Mouse (Mus musculus) liver, embryonic 13.5 days (tissue): ENCODE measurements around the gene Cars. TPM values are rescaled to one million over a fixed set of nuclear protein-coding genes. Genes with fewer than 3 reads are reported as not detected.

ENCODE experiments used
- ATAC-seq: fragments of 200-750 bp; cut with Nextera tagmentation; 2 replicates; pipeline ENCODE4 v1.8.0; 2017; ENCODE audit warnings: low read depth, mild to moderate bottlenecking, moderate number of reproducible peaks, moderate library complexity
- DNase-seq: peaks from one replicate; pipeline ENCODE4 v3.0.0; 2022
- H3K27ac ChIP-seq: fragments of 300-500 bp; sonication (generic); 2 replicates; pipeline ENCODE4 v1.5.1; 2015; ENCODE audit warnings: moderate library complexity, mild to moderate bottlenecking, inconsistent platforms
- H3K27me3 ChIP-seq: fragments of 300-500 bp; sonication (generic); 2 replicates; pipeline ENCODE4 v1.6.1; 2015; ENCODE audit warnings: mild to moderate bottlenecking, inconsistent platforms
- H3K36me3 ChIP-seq: fragments of 300-500 bp; sonication (generic); 2 replicates; pipeline ENCODE4 v1.6.1; 2015; ENCODE audit warnings: mild to moderate bottlenecking, inconsistent platforms
- H3K4me1 ChIP-seq: fragments of 300-500 bp; sonication (generic); replicated peaks from 2 replicates; pipeline ENCODE4 v1.6.1; 2015; ENCODE audit warnings: inconsistent platforms
- H3K4me2 ChIP-seq: fragments of 300-500 bp; sonication (generic); 2 replicates; pipeline ENCODE4 v1.6.1; 2015; ENCODE audit warnings: inconsistent platforms, mild to moderate bottlenecking, moderate library complexity
- H3K4me3 ChIP-seq: fragments of 300-500 bp; sonication (generic); replicated peaks from 2 replicates; pipeline ENCODE4 v1.5.1; 2015; ENCODE audit warnings: mild to moderate bottlenecking, inconsistent platforms
- H3K9ac ChIP-seq: fragments of 300-500 bp; sonication (generic); 2 replicates; pipeline ENCODE4 v1.6.1; 2015; ENCODE audit warnings: mild to moderate bottlenecking, inconsistent platforms
- H3K9me3 ChIP-seq: fragments of 300-500 bp; sonication (generic); replicated peaks from 2 replicates; pipeline ENCODE4 v1.6.1; 2016; ENCODE audit warnings: inconsistent platforms
- WGBS: fragments of 180-500 bp; shearing (Covaris S2); methylation state at CpG from one replicate; pipeline ENCODE4 v1.1.7; 2015; ENCODE audit not compliant: insufficient replicate concordance; 5-methylcytosine and 5-hydroxymethylcytosine counted together
- polyA plus RNA-seq: library from polyadenylated mRNA; unstranded; fragments of >200 nt; fragmentation: Nextera tagmentation; extraction: Ambion mirVana; gene quantifications from 2 replicates; pipeline ENCODE4 v1.2.1, GENCODE M21; 2015

Gene Cars
- polyA plus RNA-seq, 1 experiment from 2014 or later, result 64.3 TPM

DNA sequence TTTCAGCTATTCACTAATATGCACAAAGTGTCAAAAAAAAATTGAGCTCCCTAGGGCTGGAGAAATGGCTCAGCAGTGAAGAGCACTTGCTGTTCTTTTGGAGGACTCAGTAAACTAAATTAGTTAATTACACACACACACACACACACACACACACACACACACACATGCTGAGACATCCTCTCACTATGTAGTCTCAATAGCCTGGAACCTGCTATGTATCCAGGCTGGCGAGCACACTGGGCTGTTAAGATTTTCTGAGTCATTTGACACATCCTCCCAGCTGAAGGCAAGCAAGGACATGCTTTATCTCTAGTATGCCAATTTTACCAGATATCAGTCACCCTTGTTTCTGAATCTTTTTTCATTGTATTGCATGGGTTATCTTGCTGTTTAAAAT lies 21.1 kb upstream of the Cars start:
- no peaks in the 10 kb centered on the region for H3K27me3 ChIP-seq
- no peaks in the 10 kb centered on the region for H3K9me3 ChIP-seq
- H3K4me2 ChIP-seq, result no peak overlapping the region
- DNase-seq (no peak), ATAC-seq (no peak)
- no peaks in the 10 kb centered on the region for H3K4me1 ChIP-seq
- no peak overlapping the region for H3K27ac ChIP-seq
- no peak overlapping the region for H3K4me3 ChIP-seq
- WGBS, result 43% methylated on average over 1 of the region's 1 CpGs
- H3K9ac ChIP-seq, result no peak overlapping the region
- no peaks in the 10 kb centered on the region for H3K36me3 ChIP-seq

DNA sequence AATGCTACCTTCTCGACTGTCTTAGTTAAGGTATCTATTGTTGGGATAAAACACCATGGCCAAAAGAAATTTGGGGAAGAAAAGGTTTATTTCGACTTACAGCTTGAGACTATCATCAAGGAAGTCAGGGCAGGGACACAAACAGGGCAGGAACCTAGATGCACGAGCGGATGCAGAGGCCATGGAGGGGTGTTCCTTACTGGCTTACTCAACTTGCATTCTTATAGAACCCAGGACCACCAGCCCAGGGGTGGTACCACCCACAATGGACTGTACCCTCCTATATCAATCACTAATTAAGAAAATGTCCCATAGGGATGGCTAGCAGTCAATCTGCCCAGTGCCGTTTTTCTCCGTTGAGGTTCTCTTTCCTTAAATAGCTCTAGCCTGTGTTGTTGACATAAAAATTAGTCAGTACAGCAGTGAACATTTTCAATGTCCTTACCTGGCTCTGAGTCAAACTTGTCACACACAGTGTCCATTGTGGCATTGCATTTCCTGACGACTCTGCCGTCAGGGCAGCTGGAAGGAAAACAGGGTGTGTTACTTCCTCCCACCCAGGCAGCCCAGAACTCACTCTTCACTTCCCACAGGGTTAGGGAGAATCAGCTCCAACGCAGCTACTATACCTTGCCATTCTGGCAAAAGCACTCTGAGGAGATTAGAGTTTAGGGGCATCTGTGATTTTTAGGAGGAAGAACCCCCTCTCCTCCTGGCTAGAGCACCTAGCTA lies 14.7 kb upstream of the Cars start:
- no peak overlapping the region for H3K27ac ChIP-seq
- 33% methylated on average over 9 of the region's 9 CpGs for WGBS
- no peaks in the 10 kb centered on the region for H3K27me3 ChIP-seq
- ATAC-seq, result no peak
- no peak for DNase-seq
- H3K4me1 ChIP-seq, result no peaks in the 10 kb centered on the region
- H3K4me2 ChIP-seq, result no peak overlapping the region
- H3K9ac ChIP-seq, result no peak overlapping the region
- H3K9me3 ChIP-seq, result no peaks in the 10 kb centered on the region
- H3K36me3 ChIP-seq, result no peaks in the 10 kb centered on the region
- H3K4me3 ChIP-seq, result no peak overlapping the region

DNA sequence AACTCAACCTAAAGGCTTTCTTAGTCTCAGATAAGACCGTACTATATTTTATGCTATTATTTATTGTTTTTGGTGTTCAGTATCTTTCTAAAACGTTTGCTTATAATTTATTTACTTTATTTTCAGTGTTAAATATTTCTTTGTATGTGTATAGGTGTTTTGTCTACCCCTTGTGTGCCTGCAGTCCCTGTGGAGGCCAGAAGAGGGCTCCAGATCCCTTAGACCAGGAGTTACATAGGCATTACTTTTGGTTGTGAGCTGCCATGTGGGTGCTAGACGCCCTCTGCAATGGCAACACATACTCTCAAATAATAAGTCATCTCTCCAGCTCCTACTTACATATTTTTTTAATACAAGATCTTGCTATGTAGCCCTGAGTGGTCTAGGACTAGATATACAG lies 12.3 kb upstream of the Cars start:
- H3K27me3 ChIP-seq, result no peaks in the 10 kb centered on the region
- no peak for DNase-seq
- no peaks in the 10 kb centered on the region for H3K36me3 ChIP-seq
- ATAC-seq, result no peak
- H3K4me1 ChIP-seq, result no peaks in the 10 kb centered on the region
- no peak overlapping the region for H3K4me3 ChIP-seq
- 50% methylated on average over 3 of the region's 3 CpGs for WGBS
- H3K27ac ChIP-seq, result no peak overlapping the region
- no peak overlapping the region for H3K4me2 ChIP-seq
- H3K9ac ChIP-seq, result no peak overlapping the region
- H3K9me3 ChIP-seq, result no peaks in the 10 kb centered on the region

DNA sequence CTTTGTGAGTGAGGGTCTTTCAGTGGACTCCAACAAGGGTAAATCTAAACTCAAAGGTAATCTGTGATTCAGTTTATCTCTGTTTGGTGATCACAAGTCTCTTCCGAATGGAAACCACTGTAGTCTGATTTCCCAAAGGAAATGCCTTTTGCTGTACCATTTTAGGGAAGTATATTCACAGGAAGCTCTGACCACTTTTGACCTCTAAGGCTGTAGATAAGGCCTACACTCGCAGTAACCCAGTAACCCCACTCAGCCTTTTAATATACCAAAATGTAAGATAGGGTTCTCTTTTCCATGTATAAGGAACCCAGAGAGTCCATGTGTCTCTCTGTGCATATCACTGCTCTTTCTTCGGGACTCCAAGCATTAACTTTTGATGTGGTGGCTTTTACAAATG lies 5.4 kb upstream of the Cars start:
- Histone ChIP-seq H3K27me3 (no peaks in the 10 kb centered on the region), H3K4me1 (peaks cover 18% of the 10 kb centered on the region), H3K4me2 (no peak overlapping the region), H3K36me3 (no peaks in the 10 kb centered on the region), H3K9ac (no peak overlapping the region), H3K4me3 (no peak overlapping the region), H3K9me3 (no peaks in the 10 kb centered on the region), H3K27ac (no peak overlapping the region)
- WGBS, result 21% methylated on average over 3 of the region's 3 CpGs
- no peak for DNase-seq
- no peak for ATAC-seq

DNA sequence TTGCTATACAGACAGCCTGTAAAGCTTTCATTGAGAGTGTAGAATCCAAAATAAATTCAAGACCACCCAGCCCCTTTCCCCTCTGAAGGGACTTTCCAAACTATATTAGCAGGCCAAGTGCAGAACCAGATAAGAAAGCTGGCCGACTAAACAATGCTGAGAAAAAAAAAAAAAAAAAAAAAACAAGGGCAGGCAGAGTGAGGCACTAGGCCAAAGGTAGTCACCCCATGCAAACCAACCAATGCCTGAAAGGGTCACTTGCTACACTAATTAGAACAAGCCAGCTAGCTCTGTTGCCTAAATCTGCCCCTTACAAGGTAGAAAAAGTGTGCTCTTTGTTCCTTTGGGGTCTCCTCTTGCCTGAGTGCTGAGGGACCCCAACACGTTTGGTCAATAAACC lies 5.0 kb upstream of the Cars start:
- Histone ChIP-seq H3K9ac (no peak overlapping the region), H3K4me2 (no peak overlapping the region), H3K4me3 (no peak overlapping the region), H3K9me3 (no peaks in the 10 kb centered on the region), H3K27ac (no peak overlapping the region), H3K36me3 (no peaks in the 10 kb centered on the region), H3K4me1 (peaks cover 19% of the 10 kb centered on the region), H3K27me3 (no peaks in the 10 kb centered on the region)
- no peak for ATAC-seq
- WGBS, result 21% methylated on average over 2 of the region's 2 CpGs
- DNase-seq, result no peak

DNA sequence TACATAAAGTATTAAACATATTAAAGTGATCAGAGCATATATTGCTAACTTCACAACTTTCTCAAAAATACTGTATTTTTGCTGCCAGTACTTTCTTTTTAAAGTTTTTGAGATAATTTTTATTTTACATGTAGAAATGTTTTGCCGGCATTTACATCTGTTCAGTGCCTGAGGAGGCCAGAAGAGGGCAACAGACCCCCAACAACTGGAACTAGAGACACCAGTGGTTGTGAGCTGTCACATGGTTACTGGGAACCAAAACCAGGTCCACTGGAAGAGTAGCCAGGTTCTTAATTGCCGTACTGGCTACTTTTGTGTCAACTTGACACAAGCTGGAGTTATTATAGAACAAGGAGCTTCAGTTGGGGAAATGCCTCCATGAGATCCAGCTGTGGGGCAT lies 1.8 kb upstream of the Cars start:
- Histone ChIP-seq H3K36me3 (peaks cover 21% of the 10 kb centered on the region), H3K27ac (no peak overlapping the region), H3K4me3 (no peak overlapping the region), H3K27me3 (no peaks in the 10 kb centered on the region), H3K9me3 (no peaks in the 10 kb centered on the region), H3K4me2 (no peak overlapping the region), H3K9ac (no peak overlapping the region), H3K4me1 (peaks cover 42% of the 10 kb centered on the region)
- 73% methylated on average over 2 of the region's 2 CpGs for WGBS
- ATAC-seq (no peak), DNase-seq (no peak)

DNA sequence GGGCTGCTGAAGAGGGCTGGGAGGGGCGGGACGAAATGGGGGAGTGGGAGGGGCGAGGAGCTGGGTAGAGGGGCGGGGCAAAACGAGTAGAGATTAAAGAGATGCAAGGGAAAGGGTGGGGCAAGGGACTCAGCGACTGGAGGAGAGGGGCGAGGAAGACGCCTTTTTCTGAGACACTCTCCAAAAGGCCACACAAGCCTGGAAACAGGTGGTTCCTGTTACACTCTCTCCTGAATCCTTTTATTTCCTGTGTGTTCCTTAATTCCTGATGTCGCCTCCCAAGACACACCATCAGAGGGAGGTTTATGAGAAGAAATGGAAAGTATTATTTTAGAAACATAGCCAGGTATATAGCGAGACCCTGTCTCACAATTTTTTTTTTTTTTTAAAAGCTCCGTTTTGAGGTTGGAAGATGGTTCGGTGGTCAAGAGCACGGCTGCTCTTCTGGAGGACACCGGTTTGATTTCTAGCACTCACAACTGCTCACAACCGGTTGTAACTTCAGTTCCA lies 396 bp upstream of the Cars start:
- peak overlapping the region; percentile 92 for H3K4me2 ChIP-seq
- peak overlapping the region; percentile 85 for H3K27ac ChIP-seq
- peaks cover 46% of the 10 kb centered on the region for H3K4me1 ChIP-seq
- 7% methylated on average over 15 of the region's 15 CpGs for WGBS
- H3K36me3 ChIP-seq, result peaks cover 35% of the 10 kb centered on the region
- H3K27me3 ChIP-seq, result no peaks in the 10 kb centered on the region
- H3K9ac ChIP-seq, result peak overlapping the region; percentile 98
- ATAC-seq, result no peak
- DNase-seq, result no peak
- H3K9me3 ChIP-seq, result no peaks in the 10 kb centered on the region
- H3K4me3 ChIP-seq, result peak overlapping the region; percentile 100

DNA sequence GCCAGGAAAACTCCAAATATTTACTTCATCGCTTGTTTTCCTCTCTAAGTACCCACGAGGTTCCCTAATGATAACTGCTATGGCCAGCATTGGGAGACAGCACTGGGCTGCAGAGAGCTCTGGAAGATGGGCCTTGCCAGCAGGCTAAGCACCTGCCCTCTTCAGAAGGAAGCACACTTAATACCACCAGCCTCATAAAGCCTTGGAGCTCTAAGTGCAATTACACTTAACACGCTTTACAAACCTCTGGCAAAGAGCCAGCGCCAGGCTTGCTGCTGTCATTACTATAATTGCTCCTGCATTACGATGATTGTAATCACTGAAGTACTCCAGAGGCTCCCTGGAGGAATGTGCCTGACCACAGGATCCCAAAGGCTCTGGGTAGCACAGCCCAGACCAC lies 5.0 kb downstream of the Cars start:
- no peak overlapping the region for H3K9ac ChIP-seq

DNA sequence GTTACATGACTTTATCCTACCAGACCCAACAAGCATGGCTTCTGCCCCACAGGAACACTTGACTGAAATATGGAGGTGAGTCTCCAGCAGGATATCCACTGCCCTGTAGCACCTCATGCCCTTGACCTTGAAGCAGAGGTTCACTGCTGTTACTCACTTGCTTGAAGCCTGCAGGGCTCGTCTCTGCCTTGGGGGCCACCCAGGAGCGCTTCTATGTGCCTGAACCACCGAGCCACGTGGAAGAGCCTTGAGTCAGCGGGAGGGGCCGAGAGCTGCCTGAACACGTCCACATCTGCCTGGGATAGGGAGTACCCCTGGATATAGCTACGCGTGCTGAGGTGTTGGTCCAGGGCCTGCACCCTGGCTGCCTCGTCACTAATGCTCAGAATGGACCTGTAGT lies 7.6 kb downstream of the Cars start:
- Histone ChIP-seq H3K9me3 (no peaks in the 10 kb centered on the region), H3K4me1 (peaks cover 16% of the 10 kb centered on the region), H3K4me2 (no peak overlapping the region), H3K27me3 (no peaks in the 10 kb centered on the region), H3K4me3 (no peak overlapping the region), H3K9ac (no peak overlapping the region), H3K36me3 (peaks cover 98% of the 10 kb centered on the region), H3K27ac (no peak overlapping the region)
- no peak for ATAC-seq
- DNase-seq, result no peak
- WGBS, result 92% methylated on average over 10 of the region's 10 CpGs

More for the DNA sequence above, 5.0 kb downstream of the Cars start:
- WGBS, result 81% methylated on average over 5 of the region's 5 CpGs
- no peaks in the 10 kb centered on the region for H3K27me3 ChIP-seq
- no peak overlapping the region for H3K4me2 ChIP-seq
- peaks cover 37% of the 10 kb centered on the region for H3K4me1 ChIP-seq
- no peak for DNase-seq
- H3K36me3 ChIP-seq, result peaks cover 87% of the 10 kb centered on the region
- ATAC-seq, result no peak
- no peaks in the 10 kb centered on the region for H3K9me3 ChIP-seq
- no peak overlapping the region for H3K4me3 ChIP-seq
- H3K27ac ChIP-seq, result no peak overlapping the region

DNA sequence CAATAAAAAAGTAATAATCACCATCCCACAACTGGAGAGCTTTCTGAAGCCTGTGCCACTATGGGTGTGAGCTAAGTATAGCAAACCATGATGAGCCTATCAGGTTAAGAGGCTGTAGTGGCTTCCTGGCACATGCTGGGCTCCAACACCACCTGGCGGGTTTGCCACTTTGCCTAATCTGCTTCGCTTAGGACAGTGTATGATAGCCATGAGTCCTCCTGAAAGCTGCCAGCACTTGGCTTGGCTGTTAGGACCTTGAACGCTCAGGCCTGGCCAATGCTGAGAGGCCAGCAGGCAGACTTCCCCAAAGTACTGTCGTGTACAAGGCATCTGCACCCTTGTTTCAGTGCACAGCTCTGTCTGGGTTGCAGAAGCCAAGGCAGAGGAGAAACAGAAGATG lies 11.9 kb downstream of the Cars start:
- no peak overlapping the region for H3K27ac ChIP-seq
- H3K9ac ChIP-seq, result no peak overlapping the region
- H3K27me3 ChIP-seq, result no peaks in the 10 kb centered on the region
- H3K9me3 ChIP-seq, result no peaks in the 10 kb centered on the region
- no peak overlapping the region for H3K4me2 ChIP-seq
- ATAC-seq, result no peak
- H3K4me3 ChIP-seq, result no peak overlapping the region
- H3K36me3 ChIP-seq, result peaks cover 100% of the 10 kb centered on the region
- H3K4me1 ChIP-seq, result no peaks in the 10 kb centered on the region
- DNase-seq, result no peak
- 90% methylated on average over 4 of the region's 4 CpGs for WGBS

DNA sequence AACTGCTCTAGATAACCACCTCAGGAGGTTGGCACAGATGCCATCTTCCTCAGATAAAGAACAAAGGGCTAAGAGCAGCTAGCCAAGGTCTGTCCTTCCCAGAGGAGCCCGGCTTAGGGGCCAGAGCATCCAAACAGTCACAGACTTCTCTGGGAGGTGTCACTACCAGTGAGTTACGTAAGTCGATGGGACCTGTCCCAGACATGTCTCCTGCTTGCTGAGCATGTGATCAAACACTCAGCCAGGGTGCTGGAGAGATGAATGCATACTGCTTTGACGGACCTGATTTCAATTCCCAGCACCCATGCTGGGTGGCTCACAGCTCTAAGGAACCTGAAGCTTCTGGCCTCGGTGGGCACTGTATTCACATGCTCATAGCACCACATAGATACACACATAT lies 12.3 kb downstream of the Cars start:
- Histone ChIP-seq H3K4me2 (no peak overlapping the region), H3K27me3 (no peaks in the 10 kb centered on the region), H3K36me3 (peaks cover 100% of the 10 kb centered on the region), H3K9me3 (no peaks in the 10 kb centered on the region), H3K9ac (no peak overlapping the region), H3K4me1 (no peaks in the 10 kb centered on the region), H3K27ac (no peak overlapping the region), H3K4me3 (no peak overlapping the region)
- ATAC-seq (no peak), DNase-seq (no peak)
- 83% methylated on average over 5 of the region's 5 CpGs for WGBS

DNA sequence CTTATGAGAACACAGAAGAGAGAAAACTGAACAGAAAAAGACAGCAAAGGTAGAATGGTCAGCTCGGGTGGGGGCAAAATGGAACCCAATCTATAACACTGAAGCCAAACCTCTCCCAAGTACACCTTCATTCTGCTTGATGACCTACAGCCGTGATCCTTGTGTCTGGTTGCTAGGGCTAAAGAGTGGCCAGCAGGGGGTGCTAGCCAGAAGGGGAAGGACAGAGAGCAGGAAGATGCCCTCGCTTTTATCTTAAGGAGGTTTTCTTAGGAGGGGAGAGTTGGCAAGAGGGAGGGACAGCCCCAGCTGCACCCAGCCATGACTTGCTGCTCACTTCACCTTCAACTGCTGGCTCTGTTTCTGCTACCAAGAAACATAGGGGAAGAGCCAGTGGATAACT lies 15.9 kb downstream of the Cars start:
- no peak overlapping the region for H3K9ac ChIP-seq
- H3K27me3 ChIP-seq, result no peaks in the 10 kb centered on the region
- no peak overlapping the region for H3K27ac ChIP-seq
- no peaks in the 10 kb centered on the region for H3K9me3 ChIP-seq
- no peaks in the 10 kb centered on the region for H3K4me1 ChIP-seq
- WGBS, result 42% methylated on average over 3 of the region's 3 CpGs
- DNase-seq (peak; percentile 51), ATAC-seq (peak; percentile 55; the same call in 1 of the 2 replicates)
- H3K36me3 ChIP-seq, result peaks cover 99% of the 10 kb centered on the region
- no peak overlapping the region for H3K4me2 ChIP-seq
- no peak overlapping the region for H3K4me3 ChIP-seq
